Mouse (Mus musculus) testis, postnatal 10 days (tissue): ENCODE data around the gene Txnl4b.
A peak's percentile ranks its signal among the peaks of the same experiment; 100 is the strongest.

Experiments
- DNase-seq: peaks from one replicate; pipeline ENCODE4 v3.0.0; 2021; ENCODE audit warnings: low spot score

The Txnl4b gene

GRCm38 (mm10) chr8:109565498-109566333 lies at the start of gene Txnl4b, which contains the start of gene Dhx38:
Gene Txnl4b (plus strand): TSS chr8:109565892.
Gene Dhx38 (minus strand): TSS chr8:109565861.
- DNase-seq: peak; percentile 97

- DNase-seq: no peak
Observed at GRCm38 (mm10) chr8:109524008-109524407, 41.7 kb upstream of the Txnl4b start.

GRCm38 (mm10) chr8:109535140-109535990 lies 30.3 kb upstream of the Txnl4b start:
- no peak for DNase-seq

GRCm38 (mm10) chr8:109536703-109537102 lies 29.0 kb upstream of the Txnl4b start:
- peak; percentile 91 for DNase-seq

- no peak for DNase-seq
Observed at GRCm38 (mm10) chr8:109542165-109542564, 23.5 kb upstream of the Txnl4b start.

GRCm38 (mm10) chr8:109542748-109543519 lies 22.8 kb upstream of the Txnl4b start:
- no peak for DNase-seq

GRCm38 (mm10) chr8:109544049-109544448 lies 21.6 kb upstream of the Txnl4b start:
- no peak for DNase-seq

GRCm38 (mm10) chr8:109551663-109552062 lies 14.0 kb upstream of the Txnl4b start:
- DNase-seq: no peak

- no peak for DNase-seq
Observed at GRCm38 (mm10) chr8:109563881-109564280, 1.8 kb upstream of the Txnl4b start.

- DNase-seq: no peak
Observed at GRCm38 (mm10) chr8:109564766-109565165, 926 bp upstream of the Txnl4b start.

GRCm38 (mm10) chr8:109571139-109571538 lies 5.4 kb downstream of the Txnl4b start:
- DNase-seq: no peak

GRCm38 (mm10) chr8:109576311-109576710 lies 10.6 kb downstream of the Txnl4b start:
- DNase-seq: no peak

GRCm38 (mm10) chr8:109578900-109579301 lies 13.2 kb downstream of the Txnl4b start, which contains the start of gene Hp:
Gene Hp (minus strand): TSS chr8:109579172.
- DNase-seq: no peak

GRCm38 (mm10) chr8:109584293-109584692 lies 18.6 kb downstream of the Txnl4b start:
- no peak for DNase-seq

- DNase-seq: no peak
Observed at GRCm38 (mm10) chr8:109584830-109585229, 19.1 kb downstream of the Txnl4b start.

GRCm38 (mm10) chr8:109585652-109586051 lies 20.0 kb downstream of the Txnl4b start:
- no peak for DNase-seq

- DNase-seq: no peak
Observed at GRCm38 (mm10) chr8:109586972-109587504, 21.3 kb downstream of the Txnl4b start.

- DNase-seq: no peak
Observed at GRCm38 (mm10) chr8:109590901-109591300, 25.2 kb downstream of the Txnl4b start.

- no peak for DNase-seq
Observed at GRCm38 (mm10) chr8:109591367-109591766, 25.7 kb downstream of the Txnl4b start.

- no peak for DNase-seq
Observed at GRCm38 (mm10) chr8:109592164-109592563, 26.5 kb downstream of the Txnl4b start.

- DNase-seq: no peak
Observed at GRCm38 (mm10) chr8:109593117-109593788, 27.6 kb downstream of the Txnl4b start.
